Mouse (Mus musculus) midbrain, embryonic 11.5 days (tissue): ENCODE results near the gene Reg3d. TPM values are rescaled to one million over a fixed set of nuclear protein-coding genes. Genes with fewer than 3 reads are reported as not detected.
A peak's percentile ranks its signal among the peaks of the same experiment; 100 is the strongest.
"Not testable (repeated sequence)": the region's sequence is repeated elsewhere in the genome, so short reads cannot be mapped to it uniquely, and the experiment has no call there.

Source experiments
- ATAC-seq: fragments of 200-750 bp; cut with Nextera tagmentation; 2 replicates; pipeline ENCODE4 v1.8.0; 2017; ENCODE audit warnings: moderate TSS enrichment, moderate library complexity; ENCODE audit not compliant: low FRiP score
- DNase-seq: peaks from one replicate; pipeline ENCODE4 v3.0.0; 2015; ENCODE audit warnings: low spot score; ENCODE audit errors: missing footprints
- H3K27ac ChIP-seq: fragments of 300-500 bp; sonication (generic); 2 replicates; pipeline ENCODE4 v1.5.1; 2014; ENCODE audit warnings: low read depth, low read length
- H3K27me3 ChIP-seq: fragments of 300-500 bp; sonication (generic); 2 replicates; pipeline ENCODE4 v1.6.1; 2014; ENCODE audit warnings: mild to moderate bottlenecking, low read length, moderate library complexity, mixed read lengths; ENCODE audit not compliant: control insufficient read depth, insufficient read depth
- H3K36me3 ChIP-seq: fragments of 300-500 bp; sonication (generic); 2 replicates; pipeline ENCODE4 v1.6.1; 2014; ENCODE audit warnings: mild to moderate bottlenecking, low read length, moderate library complexity, mixed read lengths; ENCODE audit not compliant: control insufficient read depth, insufficient read depth
- H3K4me1 ChIP-seq: fragments of 300-500 bp; sonication (generic); 2 replicates; pipeline ENCODE4 v1.6.1; 2014; ENCODE audit warnings: low read length; ENCODE audit not compliant: control insufficient read depth, insufficient read depth
- H3K4me2 ChIP-seq: fragments of 300-500 bp; sonication (generic); 2 replicates; pipeline ENCODE4 v1.6.1; 2014; ENCODE audit warnings: mild to moderate bottlenecking, moderate library complexity
- H3K4me3 ChIP-seq: fragments of 300-500 bp; sonication (generic); 2 replicates; pipeline ENCODE4 v1.5.1; 2014; ENCODE audit warnings: low read depth, low read length
- H3K9ac ChIP-seq: fragments of 300-500 bp; sonication (generic); 2 replicates; pipeline ENCODE4 v1.6.1; 2014; ENCODE audit warnings: low read length
- H3K9me3 ChIP-seq: fragments of 300-500 bp; sonication (generic); 2 replicates; pipeline ENCODE4 v1.6.1; 2016; ENCODE audit warnings: low read length; ENCODE audit not compliant: control insufficient read depth
- WGBS: fragments of 180-500 bp; shearing (Covaris S2); extraction: QIAGEN DNeasy Blood & Tissue Kit; methylation state at CpG from one replicate; pipeline ENCODE4 v1.1.7; 2014; 5-methylcytosine and 5-hydroxymethylcytosine counted together
- polyA plus RNA-seq: library from polyadenylated mRNA; unstranded; fragments of >200 nt; fragmentation: Nextera tagmentation; extraction: Ambion mirVana; gene quantifications from 2 replicates; pipeline ENCODE4 v1.2.1, GENCODE M21; 2014

Gene Reg3d
- not detected in 2 replicates for polyA plus RNA-seq

DNA sequence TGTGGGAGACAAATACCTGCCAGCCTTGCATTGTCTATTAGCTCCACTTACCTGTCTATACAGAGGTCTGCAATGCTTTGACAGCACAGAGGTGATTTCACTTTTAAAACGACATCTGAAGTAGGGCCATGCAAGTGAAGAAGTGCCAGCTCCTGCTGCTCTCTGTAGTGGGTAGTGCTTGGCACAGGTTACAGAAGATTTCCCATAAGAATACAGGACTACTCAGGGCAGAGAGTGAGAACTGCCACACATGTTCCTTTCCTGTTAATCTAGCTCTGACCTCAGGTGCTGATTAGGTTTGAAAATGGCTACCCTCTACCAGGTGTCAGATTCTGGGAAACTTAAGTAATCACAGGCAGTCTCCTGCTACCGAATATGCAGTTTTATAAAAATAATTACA, at the start of gene Reg3d:
TSS of gene Reg3d (minus strand) at position 101 of the 400 bp plus-strand sequence.
- WGBS = 83% methylated on average over 2 of the region's 2 CpGs
- no peaks in the 10 kb centered on the region for H3K36me3 ChIP-seq

DNA sequence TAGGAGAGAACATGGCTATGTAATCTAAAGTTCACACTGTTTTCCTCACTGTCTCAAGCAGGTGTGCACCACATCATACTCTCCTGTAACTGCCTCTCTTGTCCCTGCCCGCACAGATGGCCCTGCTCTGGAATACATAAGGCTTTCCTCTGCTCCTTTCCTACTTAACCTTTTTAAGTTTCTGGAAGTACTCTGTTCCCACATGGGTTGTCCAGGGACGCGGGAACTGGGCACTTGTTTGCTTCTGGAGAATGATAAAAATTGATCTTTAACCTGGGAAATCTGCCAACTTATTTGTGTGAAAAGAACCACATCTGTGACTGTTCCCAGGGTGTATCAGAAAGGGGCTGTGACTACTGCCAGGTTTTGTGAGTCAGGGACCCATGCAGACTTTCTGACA, 46.8 kb upstream of the Reg3d start:
- ATAC-seq (no peak), DNase-seq (no peak)
- Histone ChIP-seq H3K4me1 (no peaks in the 10 kb centered on the region), H3K27me3 (no peaks in the 10 kb centered on the region), H3K36me3 (no peaks in the 10 kb centered on the region), H3K9ac (no peak overlapping the region), H3K4me2 (no peak overlapping the region), H3K9me3 (no peaks in the 10 kb centered on the region), H3K4me3 (no peak overlapping the region), H3K27ac (no peak overlapping the region)
- WGBS = 89% methylated on average over 3 of the region's 3 CpGs

More for the DNA sequence above, at the start of gene Reg3d:
- Histone ChIP-seq H3K4me3 (no peak within 1 kb of the TSS), H3K9me3 (no peaks in the 10 kb centered on the region), H3K4me1 (no peaks in the 10 kb centered on the region), H3K9ac (no peak within 1 kb of the TSS), H3K27me3 (no peaks in the 10 kb centered on the region), H3K4me2 (no peak within 1 kb of the TSS), H3K27ac (no peak within 1 kb of the TSS)
- ATAC-seq (no peak), DNase-seq (no peak)

DNA sequence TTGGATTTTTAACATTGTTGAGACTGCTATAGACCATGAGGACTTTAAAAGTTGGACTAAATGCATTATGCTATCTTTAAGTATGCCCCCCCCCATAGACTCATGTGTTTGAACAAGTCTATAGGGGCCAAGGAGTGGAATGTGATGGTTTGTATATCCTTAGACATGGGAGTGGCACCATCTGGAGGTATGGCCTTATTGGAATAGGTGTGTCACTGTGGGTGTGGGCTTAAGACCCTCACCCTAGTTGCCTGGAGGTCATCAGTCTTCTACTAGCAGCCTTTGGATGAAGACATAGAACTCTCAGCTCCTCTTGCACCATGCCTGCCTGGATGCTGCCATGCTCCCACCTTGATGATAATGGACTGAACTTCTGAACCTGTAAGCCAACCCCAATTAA, 43.7 kb upstream of the Reg3d start, which contains the start of gene Reg1:
TSS of gene Reg1 (plus strand) at position 301 of the 400 bp plus-strand sequence.
- H3K27me3 ChIP-seq, H3K4me2 ChIP-seq, H3K4me3 ChIP-seq, H3K9me3 ChIP-seq, H3K27ac ChIP-seq, DNase-seq, H3K9ac ChIP-seq, H3K36me3 ChIP-seq, H3K4me1 ChIP-seq, ATAC-seq: not testable (repeated sequence)

- not testable (repeated sequence) for H3K4me2 ChIP-seq, H3K9ac ChIP-seq, DNase-seq, ATAC-seq, H3K9me3 ChIP-seq, H3K27me3 ChIP-seq, H3K4me3 ChIP-seq, H3K27ac ChIP-seq, H3K4me1 ChIP-seq, H3K36me3 ChIP-seq
- WGBS = 93% methylated on average over 4 of the region's 17 CpGs
Observed at GRCm38 (mm10) chr6:78395323-78395722, 16.7 kb upstream of the Reg3d start, which contains the start of gene Reg2. Reg2 (plus strand) TSS chr6:78395623.

DNA sequence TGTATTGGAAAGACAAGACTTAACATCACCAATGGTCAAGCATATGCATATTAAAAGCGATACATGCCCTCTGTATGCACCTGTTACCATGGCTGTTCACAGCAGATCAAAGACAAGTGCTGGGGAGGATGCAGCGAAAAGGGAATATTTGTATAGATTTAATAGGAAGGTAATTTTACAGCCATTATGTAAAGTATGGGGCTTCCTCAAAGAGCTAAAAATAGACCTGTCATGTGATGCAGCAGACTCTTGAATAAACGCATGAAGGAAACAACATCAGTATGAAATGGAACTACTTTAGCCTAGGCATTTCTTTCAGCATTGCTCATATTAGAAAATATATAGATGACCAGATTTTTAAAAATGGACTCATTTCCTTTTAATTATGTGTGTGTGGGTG, 6.9 kb upstream of the Reg3d start:
- WGBS = 89% methylated on average over 3 of the region's 3 CpGs
- no peaks in the 10 kb centered on the region for H3K9me3 ChIP-seq
- DNase-seq (no peak), ATAC-seq (no peak)
- H3K27me3 ChIP-seq = no peaks in the 10 kb centered on the region
- H3K9ac ChIP-seq = no peak overlapping the region
- H3K36me3 ChIP-seq = no peaks in the 10 kb centered on the region
- no peaks in the 10 kb centered on the region for H3K4me1 ChIP-seq
- H3K4me2 ChIP-seq = no peak overlapping the region
- H3K27ac ChIP-seq = no peak overlapping the region
- H3K4me3 ChIP-seq = no peak overlapping the region

DNA sequence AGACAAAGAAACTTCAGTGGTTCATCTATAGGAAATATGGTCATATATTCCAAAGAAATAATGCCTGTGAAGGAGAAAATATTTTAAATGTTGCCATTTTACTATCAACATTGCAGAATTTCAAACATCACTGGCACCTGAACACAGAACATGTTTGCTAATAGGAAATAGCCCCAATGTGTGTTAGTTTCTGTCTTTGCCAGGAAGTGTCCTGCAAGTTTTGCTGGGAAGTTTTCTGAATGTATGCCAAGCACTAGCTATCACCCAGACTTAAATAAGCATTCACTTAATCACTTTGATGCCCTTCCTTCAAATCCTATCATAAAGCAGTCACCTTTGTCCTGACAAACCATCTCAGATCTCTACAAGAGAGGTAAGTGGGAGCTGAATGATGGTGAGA, 1.7 kb upstream of the Reg3d start, which contains the start of gene Reg3a:
TSS of gene Reg3a (plus strand) at position 301 of the 400 bp plus-strand sequence.
- Histone ChIP-seq H3K27ac (no peak within 1 kb of the TSS), H3K4me3 (no peak within 1 kb of the TSS), H3K9ac (no peak within 1 kb of the TSS), H3K36me3 (no peaks in the 10 kb centered on the region), H3K27me3 (no peaks in the 10 kb centered on the region), H3K4me1 (no peaks in the 10 kb centered on the region), H3K9me3 (no peaks in the 10 kb centered on the region), H3K4me2 (no peak within 1 kb of the TSS)
- ATAC-seq = no peak
- DNase-seq = no peak

DNA sequence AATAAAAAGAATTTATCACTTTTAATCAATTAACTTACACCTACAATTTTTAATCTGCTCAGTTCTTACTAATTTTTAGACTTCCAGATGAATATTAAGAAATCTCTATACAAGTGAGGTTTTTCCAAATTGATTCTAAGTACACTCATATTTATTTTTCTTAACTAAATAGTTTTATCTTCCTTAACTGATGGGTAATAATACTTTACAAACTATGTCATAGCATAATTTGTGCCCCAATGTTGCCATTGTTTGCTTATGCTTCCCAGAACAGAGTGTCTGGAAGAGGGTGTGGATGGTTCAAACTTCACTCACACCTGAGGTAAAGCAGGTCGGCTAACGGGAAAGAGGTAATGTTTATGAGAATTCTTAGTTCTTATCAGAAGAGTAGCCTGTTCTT, 8.3 kb downstream of the Reg3d start, which contains the start of gene Reg3b:
TSS of gene Reg3b (plus strand) at position 301 of the 400 bp plus-strand sequence.
- Histone ChIP-seq H3K9ac (no peak within 1 kb of the TSS), H3K27ac (no peak within 1 kb of the TSS), H3K4me3 (no peak within 1 kb of the TSS), H3K27me3 (no peaks in the 10 kb centered on the region), H3K36me3 (no peaks in the 10 kb centered on the region), H3K9me3 (no peaks in the 10 kb centered on the region), H3K4me1 (no peaks in the 10 kb centered on the region), H3K4me2 (no peak within 1 kb of the TSS)
- WGBS = 88% methylated on average over 2 of the region's 2 CpGs
- ATAC-seq = no peak
- DNase-seq = no peak

DNA sequence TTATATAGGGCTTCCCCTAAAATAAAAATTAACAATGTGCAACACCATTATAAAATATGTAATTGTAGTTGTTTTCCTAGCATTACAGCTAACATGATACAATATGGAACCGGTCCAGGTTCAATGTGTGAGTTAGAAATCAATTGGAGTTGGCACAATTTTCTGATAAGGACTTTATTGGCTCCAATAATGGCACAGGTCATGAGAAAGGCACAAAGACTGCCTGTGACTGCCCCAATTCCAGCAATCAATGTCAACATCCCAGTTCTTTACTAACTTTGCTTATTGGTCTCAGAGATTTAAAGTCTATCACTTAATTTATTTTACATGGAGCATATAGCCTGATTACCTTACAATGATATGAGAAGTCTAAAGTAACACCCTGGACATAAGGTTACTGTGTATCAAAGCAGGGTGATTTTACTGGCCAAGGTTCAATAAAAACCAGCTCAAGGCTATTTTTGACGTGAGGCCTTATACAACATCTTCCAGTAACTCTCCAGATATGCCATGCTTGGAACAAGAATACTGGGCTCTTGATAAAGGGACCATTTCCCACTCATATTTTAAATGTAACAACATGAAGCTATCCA, 16.6 kb downstream of the Reg3d start:
- H3K4me2 ChIP-seq = no peak overlapping the region
- H3K27me3 ChIP-seq = no peaks in the 10 kb centered on the region
- H3K36me3 ChIP-seq = no peaks in the 10 kb centered on the region
- DNase-seq (no peak), ATAC-seq (no peak)
- H3K9me3 ChIP-seq = no peaks in the 10 kb centered on the region
- no peak overlapping the region for H3K9ac ChIP-seq
- WGBS = 75% methylated on average over 2 of the region's 2 CpGs
- H3K4me1 ChIP-seq = no peaks in the 10 kb centered on the region
- H3K4me3 ChIP-seq = no peak overlapping the region
- no peak overlapping the region for H3K27ac ChIP-seq

DNA sequence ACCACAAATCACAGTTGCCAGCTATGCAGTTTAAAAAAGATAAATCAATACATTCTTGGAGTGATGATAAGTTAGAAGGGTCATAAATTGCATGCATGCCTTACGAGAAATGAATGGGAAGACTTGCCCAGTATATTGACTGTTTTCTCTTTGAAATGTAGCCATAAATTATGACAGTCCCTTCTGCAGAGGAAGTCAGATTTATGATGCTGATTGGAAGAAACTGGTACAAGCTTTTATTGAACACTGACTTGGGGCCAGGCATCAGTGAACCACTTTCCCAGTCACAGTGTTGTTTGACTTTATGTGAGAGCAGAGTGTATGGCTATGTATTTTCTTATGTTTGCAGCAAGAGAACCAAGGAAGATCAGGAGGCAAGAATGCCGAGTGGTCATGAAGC, 37.0 kb downstream of the Reg3d start:
- no peak overlapping the region for H3K27ac ChIP-seq
- ATAC-seq = no peak
- H3K4me3 ChIP-seq = no peak overlapping the region
- no peak overlapping the region for H3K9ac ChIP-seq
- no peaks in the 10 kb centered on the region for H3K36me3 ChIP-seq
- H3K4me2 ChIP-seq = no peak overlapping the region
- H3K27me3 ChIP-seq = no peaks in the 10 kb centered on the region
- no peaks in the 10 kb centered on the region for H3K9me3 ChIP-seq
- WGBS = 86% methylated on average over 2 of the region's 2 CpGs
- DNase-seq = peak; percentile 37
- H3K4me1 ChIP-seq = no peaks in the 10 kb centered on the region
